Mouse (Mus musculus) urinary bladder, postnatal 4 days (tissue): Measurements from ENCODE around the gene Sv2c.
"Not testable (repeated sequence)": the region's sequence is repeated elsewhere in the genome, so short reads cannot be mapped to it uniquely, and the experiment has no call there.

Experiments used
- DNase-seq, 2 experiments: peaks; one replicate each; pipeline ENCODE4 v3.0.0; 2021 to 2022; ENCODE audit warnings: low spot score in 2 of 2

The Sv2c gene

DNA sequence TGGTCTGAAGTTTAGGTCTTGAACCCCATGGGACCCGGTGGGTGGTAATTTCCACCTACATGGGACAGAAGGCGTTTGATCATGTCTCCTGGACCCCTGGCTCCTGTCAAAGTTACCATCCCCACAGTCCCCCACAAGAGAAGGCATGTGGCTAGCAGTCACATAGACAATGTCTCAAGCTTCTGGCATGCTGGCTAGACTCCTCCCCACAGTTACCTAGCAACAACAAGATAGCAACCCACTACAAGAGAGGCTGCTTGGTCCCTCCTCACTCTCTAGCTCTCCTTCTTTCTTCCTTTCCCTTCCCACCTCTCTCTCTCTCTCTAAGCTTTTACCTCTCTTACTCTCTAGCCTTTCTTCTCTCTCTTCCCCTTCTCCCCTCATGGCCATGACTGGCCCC lies 164.3 kb downstream of the Sv2c start:
- not testable (repeated sequence) for DNase-seq

DNA sequence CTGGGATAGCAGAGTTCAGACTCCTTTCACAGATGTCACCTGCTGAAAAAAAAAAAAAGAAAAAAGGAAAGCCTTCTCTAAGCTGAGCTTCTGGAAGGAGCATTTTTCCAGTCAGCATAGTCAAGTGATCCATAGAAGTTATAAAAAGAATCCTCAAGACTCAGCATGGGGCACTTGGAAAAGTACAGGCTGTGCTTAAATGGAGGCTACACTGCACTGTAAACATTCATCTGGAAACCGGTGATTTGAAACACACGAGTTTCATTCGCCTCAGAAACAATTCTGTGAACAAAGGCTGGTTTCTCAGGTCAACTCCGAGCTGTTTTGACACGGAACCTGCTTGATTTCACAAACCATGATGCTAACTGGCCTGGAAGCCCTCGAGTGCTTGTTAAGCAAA lies 165.6 kb downstream of the Sv2c start:
- no peak for DNase-seq

DNA sequence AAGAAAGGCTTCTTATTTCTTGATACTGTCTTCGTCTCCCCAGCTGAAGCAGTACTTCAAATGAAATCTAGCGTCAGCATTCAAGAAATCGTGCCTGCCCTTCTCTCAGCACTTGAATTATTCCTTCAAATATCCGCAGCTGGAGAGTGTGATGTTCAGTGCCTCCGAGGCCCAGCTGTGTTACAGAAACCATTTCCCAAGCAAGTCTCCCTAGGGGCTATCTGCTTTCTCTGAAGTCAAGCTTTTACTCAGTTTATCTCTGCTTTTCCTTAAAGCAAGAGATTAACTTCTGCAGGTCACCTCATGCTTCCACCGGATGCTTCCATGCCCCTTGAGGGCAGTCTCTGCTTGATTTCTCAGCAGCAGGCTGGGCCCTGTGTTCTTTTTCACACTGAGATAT lies 166.8 kb downstream of the Sv2c start:
- DNase-seq, result no peak

- no peak for DNase-seq
Observed at GRCm38 (mm10) chr13:95965162-95965561, 167.2 kb downstream of the Sv2c start.

DNA sequence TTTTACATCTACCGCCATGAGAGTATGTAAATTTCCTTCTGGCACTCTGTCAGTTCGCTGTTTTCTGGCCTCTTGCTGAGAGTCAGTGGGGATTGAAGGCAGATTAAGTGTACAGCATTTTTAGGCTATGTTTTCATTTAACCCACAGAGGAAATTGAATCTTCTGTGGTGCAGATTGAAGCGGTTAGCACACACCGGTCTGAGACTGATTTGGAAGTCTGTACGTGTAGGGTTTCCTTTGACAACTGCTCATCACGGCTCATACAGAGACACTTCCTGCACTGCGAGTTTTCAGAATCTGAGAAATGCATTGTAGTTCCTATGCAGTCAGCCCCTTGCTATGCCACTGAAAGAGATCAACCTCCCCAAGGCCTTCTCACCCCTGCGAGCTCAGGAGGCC lies 168.2 kb downstream of the Sv2c start:
- DNase-seq, result no peak

DNA sequence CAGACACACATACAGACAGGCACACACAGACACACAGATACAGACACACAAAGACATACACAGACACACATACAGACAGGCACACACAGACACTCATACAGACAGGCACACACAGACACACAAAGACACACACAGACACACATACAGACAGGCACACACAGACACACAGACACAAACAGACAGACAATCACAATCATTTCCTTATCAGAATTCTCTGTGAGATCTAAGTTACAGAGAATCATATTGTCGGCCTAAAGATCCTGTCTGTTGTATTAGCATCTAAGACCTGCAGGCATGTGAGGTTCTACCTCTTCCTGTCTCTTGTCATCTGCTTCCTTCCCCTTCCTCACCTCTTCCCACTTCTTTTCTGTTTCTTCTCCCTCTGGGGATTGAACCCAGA lies 168.7 kb downstream of the Sv2c start:
- no peak for DNase-seq

DNA sequence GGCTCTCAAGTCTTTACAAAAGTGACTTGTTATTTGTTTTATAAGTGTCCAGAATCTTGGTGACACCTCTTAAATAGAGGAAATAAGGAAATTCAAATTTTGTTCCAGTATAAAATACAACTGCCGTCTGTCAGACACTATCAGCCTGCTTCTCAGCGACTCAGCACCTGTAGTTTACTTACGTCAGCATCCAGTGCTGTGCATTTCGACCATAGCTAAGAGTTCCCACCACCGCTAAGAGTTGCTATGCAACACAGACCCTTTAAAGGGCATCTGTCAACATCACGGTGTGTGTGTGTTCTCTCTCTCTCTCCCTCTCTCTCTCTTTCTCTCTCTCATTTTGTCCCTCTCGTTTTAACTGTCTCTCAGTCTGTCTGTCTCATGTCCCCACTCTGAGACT lies 170.5 kb downstream of the Sv2c start:
- DNase-seq, result no peak

DNA sequence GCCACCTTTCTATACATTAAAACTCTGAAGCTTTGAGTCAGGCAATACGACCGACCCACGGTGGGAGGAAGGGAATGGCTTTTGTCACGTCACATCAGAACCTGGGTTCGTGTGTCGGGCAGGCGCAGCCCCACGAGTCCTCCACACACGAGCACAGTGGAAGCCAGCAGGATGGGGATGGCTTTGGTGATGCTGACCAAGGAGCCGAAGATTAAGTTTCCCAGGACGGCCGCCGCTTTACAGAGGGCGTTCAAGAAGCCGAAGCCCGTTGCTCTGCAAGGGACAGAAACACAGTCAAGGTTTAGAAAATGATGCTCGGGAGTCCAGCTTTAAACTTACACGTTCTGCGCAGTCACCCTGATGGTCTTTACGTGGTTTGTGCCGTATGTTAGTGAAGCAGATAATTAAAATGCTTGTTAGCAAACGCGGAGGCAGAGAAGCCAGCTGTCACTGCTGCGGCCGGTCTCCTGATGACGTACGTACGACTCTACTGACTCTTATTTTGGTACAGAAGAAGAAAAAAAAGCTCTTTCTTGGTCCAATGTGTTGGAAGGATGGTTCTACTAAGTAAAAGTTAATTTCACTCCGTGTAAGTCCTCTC lies 171.1 kb downstream of the Sv2c start:
- no peak for DNase-seq

DNA sequence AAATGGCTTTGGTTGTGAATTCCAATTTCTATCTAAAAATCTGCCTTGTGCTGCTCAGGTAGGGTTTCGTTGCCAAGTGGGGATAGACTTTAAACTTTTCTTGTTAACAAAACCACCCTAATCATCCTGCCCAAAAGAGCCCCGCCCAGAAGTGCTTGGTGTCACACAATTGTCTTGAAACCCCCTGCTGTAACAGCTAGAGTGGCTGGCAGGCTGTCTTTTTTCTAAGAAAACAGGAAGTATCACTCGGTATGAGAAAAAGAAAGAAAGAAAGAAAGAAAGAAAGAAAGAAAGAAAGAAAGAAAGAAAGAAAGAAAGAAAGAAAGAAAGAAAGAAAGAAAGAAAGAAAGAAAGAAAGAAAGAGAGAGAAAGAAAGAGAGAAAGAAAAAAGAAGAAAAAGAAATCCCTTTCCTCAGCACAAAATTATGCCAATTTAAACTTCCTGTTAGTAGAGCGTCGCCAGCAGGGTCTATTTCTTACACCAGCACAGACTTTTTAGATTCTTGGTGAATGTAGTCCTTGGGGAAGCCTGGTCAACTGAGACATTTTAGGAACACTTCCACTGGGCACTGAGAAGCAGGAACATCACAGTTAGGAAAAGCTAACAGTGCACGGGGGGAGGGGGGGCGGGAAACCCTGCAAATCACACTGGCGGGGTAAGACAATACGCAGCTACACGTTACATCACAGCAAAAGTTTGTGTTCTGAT lies 171.7 kb downstream of the Sv2c start:
- DNase-seq, result no peak

GRCm38 (mm10) chr13:95959651-95960476 lies 172.5 kb downstream of the Sv2c start:
- no peak for DNase-seq

DNA sequence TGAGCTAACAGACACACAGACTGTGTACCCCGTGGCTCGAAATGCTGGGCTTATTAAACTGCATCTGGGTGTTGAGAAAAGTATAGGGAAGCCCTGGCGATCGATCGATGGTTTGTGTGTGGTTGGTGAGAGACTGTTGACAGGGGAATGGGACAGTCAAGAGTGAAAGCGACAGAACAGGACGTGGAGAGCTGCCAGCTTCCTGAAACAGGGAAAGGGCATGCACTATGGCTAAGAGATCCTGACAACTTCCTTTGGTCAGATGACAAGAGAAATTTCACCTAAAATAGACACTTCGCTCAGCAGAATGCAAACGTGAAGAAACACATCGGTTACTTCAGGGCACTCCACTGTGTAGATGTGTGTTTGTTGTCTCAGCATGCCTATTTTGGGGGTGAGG lies 175.2 kb downstream of the Sv2c start:
- DNase-seq, result no peak

GRCm38 (mm10) chr13:95956327-95956781 lies 176.0 kb downstream of the Sv2c start:
- DNase-seq, result no peak

DNA sequence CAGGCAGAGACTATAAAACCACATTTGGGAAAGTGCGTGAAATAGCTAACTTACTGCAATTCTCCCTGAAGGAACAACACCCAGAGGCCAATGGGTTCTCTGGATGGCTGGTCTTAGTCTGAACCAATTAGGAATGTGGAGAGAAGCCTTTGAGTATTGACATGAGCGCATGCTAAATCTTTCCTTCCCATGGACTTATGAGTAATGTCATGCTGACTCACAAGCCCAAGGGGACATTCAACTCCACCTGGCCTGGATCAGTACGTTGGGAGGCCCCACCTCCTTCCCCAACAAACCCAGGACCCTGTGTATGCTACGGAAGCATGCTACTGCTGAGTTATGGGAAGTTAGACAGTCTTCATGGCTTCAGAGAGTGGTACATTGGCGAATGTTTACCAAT lies 177.2 kb downstream of the Sv2c start:
- peak in 1 of 2 experiments; percentile 19 for DNase-seq

DNA sequence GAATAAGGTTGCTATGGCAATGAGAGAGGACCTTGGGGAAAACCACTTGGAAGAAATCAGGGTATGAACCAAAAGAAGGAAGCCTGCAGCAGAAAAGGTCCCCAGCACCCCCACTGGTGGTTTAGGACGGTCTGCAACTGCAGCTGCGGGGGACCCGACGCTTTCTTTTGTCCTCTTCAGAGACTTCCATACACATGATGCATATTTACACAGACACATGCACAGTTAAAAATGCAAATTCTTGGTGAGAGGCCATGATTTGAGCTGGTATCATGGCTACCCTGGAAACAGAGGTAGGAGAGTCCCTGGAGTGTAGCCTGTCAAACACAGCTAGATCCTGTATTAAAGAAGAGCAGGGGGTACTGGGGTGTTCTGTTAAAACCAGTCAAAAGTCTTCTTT lies 178.7 kb downstream of the Sv2c start:
- peak in 1 of 2 experiments; percentile 32 for DNase-seq

DNA sequence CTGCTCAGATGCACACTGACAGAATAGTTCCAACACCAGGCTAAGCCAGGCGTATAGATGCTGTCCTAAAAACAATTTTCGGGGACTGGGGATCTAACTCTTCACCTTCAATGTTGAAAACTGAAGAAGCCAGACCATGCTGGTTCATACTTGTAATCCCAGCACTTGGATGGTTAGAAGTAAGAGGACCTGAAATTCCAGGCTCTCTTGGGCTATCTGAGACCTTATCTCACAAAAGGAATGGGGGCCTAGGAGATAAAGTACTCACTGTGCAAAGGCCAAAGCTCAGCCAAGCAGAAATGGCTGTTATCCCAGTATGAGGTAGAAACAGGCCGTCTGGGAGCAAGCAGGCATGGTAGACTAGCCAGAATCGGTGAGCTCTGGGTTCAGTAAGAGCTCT lies 180.1 kb downstream of the Sv2c start:
- DNase-seq, result peak in 1 of 2 experiments; percentile 9

GRCm38 (mm10) chr13:95951098-95951894 lies 181.1 kb downstream of the Sv2c start:
- peak in 1 of 2 experiments; percentile 58 for DNase-seq

DNA sequence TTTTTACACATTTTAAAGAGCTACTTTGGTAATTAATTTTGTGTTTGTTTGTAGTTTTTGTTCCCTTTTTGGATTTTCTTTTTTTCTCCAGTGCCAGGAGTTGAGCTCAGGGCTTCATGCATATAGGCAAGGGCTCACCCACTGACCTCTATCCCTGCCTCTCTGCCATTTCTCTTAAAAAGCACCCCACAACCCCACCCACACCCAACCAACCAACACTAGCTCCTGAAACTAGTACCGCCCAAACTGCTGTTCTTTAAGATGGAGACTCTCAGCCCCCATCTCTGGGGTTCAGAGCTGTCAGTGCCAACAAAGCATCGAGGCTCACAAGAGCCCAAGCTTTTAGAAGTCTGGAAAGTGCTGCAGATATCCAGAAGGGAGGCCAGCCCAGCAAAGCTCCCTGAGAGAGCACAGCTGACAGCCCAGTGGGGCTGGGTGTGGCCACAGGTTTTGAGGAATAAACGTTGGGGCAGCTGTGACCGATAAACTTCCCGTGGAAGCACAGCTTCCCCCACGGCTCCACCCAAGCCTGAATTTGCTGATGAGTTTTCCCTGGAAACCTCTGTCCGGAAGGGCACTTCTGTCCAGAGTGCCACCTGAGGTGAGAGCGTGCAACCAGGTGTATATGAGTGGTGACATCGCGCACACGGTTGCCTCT lies 181.8 kb downstream of the Sv2c start:
- peak in 1 of 2 experiments; percentile 49 for DNase-seq

GRCm38 (mm10) chr13:95949356-95949755 lies 183.0 kb downstream of the Sv2c start:
- peak in 1 of 2 experiments; percentile 30 for DNase-seq

- DNase-seq, result peak in 1 of 2 experiments; percentile 54
Observed at GRCm38 (mm10) chr13:95948821-95949220, 183.6 kb downstream of the Sv2c start.

- peak in 1 of 2 experiments; percentile 12 for DNase-seq
Observed at GRCm38 (mm10) chr13:95948394-95948793, 184.0 kb downstream of the Sv2c start.

DNA sequence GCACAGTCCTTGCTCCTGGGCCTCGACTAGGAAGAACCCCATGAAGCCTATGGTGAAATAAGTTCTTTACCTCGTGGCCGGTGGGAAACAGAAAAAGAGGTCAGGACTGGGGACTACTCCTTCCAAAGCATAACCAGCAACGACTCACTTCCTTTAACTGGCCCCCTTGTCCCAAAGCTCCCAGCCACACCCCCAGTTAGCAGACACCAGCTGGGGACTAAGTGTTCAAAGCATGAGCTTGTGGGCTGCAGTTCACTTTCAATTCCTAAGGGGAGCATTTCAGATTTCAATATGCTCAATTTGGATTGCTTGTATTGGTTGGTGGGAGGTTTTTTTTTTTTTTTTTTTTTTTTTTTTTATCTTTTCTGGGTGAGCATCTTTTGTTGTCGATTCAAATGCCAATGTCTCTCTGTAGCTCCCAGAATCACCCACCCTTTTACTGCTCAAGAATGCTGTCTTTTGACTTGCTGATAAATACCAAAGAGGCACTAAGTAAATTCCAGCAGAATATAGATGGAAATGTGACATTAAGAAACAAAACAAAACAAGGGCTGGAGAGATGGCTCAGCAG lies 186.4 kb downstream of the Sv2c start:
- peak in 1 of 2 experiments; percentile 44 for DNase-seq
